Mouse (Mus musculus) neural tube, embryonic 12.5 days (tissue): ENCODE measurements around the gene Csrnp3. TPM values are rescaled to one million over a fixed set of nuclear protein-coding genes. Genes with fewer than 3 reads are reported as not detected.
A peak's percentile ranks its signal among the peaks of the same experiment; 100 is the strongest.

Source experiments
- ATAC-seq: fragments of 200-750 bp; cut with Nextera tagmentation; 2 replicates; pipeline ENCODE4 v1.8.0; 2017; ENCODE audit warnings: low read depth, mild to moderate bottlenecking, moderate TSS enrichment, moderate library complexity; ENCODE audit not compliant: low FRiP score
- H3K27ac ChIP-seq: fragments of 300-500 bp; sonication (generic); 2 replicates; pipeline ENCODE4 v1.5.1; 2016
- H3K27me3 ChIP-seq: fragments of 300-500 bp; sonication (generic); replicated peaks from 2 replicates; pipeline ENCODE4 v1.6.1; 2016; ENCODE audit warnings: mild to moderate bottlenecking
- H3K36me3 ChIP-seq: fragments of 300-500 bp; sonication (generic); 2 replicates; pipeline ENCODE4 v1.6.1; 2016; ENCODE audit warnings: mild to moderate bottlenecking
- H3K4me1 ChIP-seq: fragments of 300-500 bp; sonication (generic); 2 replicates; pipeline ENCODE4 v1.6.1; 2016
- H3K4me2 ChIP-seq: fragments of 300-500 bp; sonication (generic); replicated peaks from 2 replicates; pipeline ENCODE4 v1.6.1; 2016; ENCODE audit warnings: mild to moderate bottlenecking
- H3K4me3 ChIP-seq: fragments of 300-500 bp; sonication (generic); 2 replicates; pipeline ENCODE4 v1.5.1; 2016
- H3K9ac ChIP-seq: fragments of 300-500 bp; sonication (generic); 2 replicates; pipeline ENCODE4 v1.6.1; 2016; ENCODE audit warnings: mild to moderate bottlenecking
- H3K9me3 ChIP-seq: fragments of 300-500 bp; sonication (generic); 2 replicates; pipeline ENCODE4 v1.6.1; 2016; ENCODE audit warnings: mild to moderate bottlenecking
- WGBS: fragments of 180-500 bp; shearing (Covaris S2); methylation state at CpG from one replicate; pipeline ENCODE4 v1.1.7; 2016; 5-methylcytosine and 5-hydroxymethylcytosine counted together
- polyA plus RNA-seq: library from polyadenylated mRNA; unstranded; fragments of >200 nt; fragmentation: Nextera tagmentation; extraction: Ambion mirVana; gene quantifications from 2 replicates; pipeline ENCODE4 v1.2.1, GENCODE M21; 2016

Csrnp3 gene
- polyA plus RNA-seq, 1 experiment from 2014 or later, result 29.6 TPM

- no peaks in the 10 kb centered on the region for H3K27me3 ChIP-seq
- H3K4me1 ChIP-seq, result peaks cover 12% of the 10 kb centered on the region; the same call in 1 of the 2 replicates
- H3K9me3 ChIP-seq, result no peaks in the 10 kb centered on the region
- 20% methylated on average over 11 of the region's 11 CpGs for WGBS
- peak overlapping the region; percentile 47 for H3K4me2 ChIP-seq
- H3K27ac ChIP-seq, result peak overlapping the region; percentile 51
- no peak overlapping the region; the same call in 1 of the 2 replicates for H3K9ac ChIP-seq
- peak overlapping the region; percentile 21 for H3K4me3 ChIP-seq
- ATAC-seq, result peak; percentile 82
- no peaks in the 10 kb centered on the region for H3K36me3 ChIP-seq
Measured at GRCm38 (mm10) chr2:65929927-65930326, 84.4 kb downstream of the Csrnp3 start.

GRCm38 (mm10) chr2:65931313-65931712 lies 85.7 kb downstream of the Csrnp3 start:
- H3K4me3 ChIP-seq, result peak overlapping the region; percentile 38
- H3K27ac ChIP-seq, result peak overlapping the region; percentile 33
- peaks cover 11% of the 10 kb centered on the region; the same call in 1 of the 2 replicates for H3K4me1 ChIP-seq
- H3K36me3 ChIP-seq, result no peaks in the 10 kb centered on the region
- H3K9ac ChIP-seq, result peak overlapping the region; percentile 51
- H3K9me3 ChIP-seq, result no peaks in the 10 kb centered on the region
- 24% methylated on average over 7 of the region's 7 CpGs for WGBS
- ATAC-seq, result no peak
- no peaks in the 10 kb centered on the region for H3K27me3 ChIP-seq
- peak overlapping the region; percentile 63 for H3K4me2 ChIP-seq

GRCm38 (mm10) chr2:65931841-65932311 lies 86.3 kb downstream of the Csrnp3 start:
- peak overlapping the region; percentile 51 for H3K9ac ChIP-seq
- H3K4me3 ChIP-seq, result peak overlapping the region; percentile 38
- H3K4me1 ChIP-seq, result peaks cover 11% of the 10 kb centered on the region; the same call in 1 of the 2 replicates
- H3K36me3 ChIP-seq, result no peaks in the 10 kb centered on the region
- WGBS, result under 1% methylated on average over 11 of the region's 11 CpGs
- no peaks in the 10 kb centered on the region for H3K27me3 ChIP-seq
- H3K27ac ChIP-seq, result peak overlapping the region; percentile 33
- H3K9me3 ChIP-seq, result no peaks in the 10 kb centered on the region
- ATAC-seq, result peak; percentile 86
- H3K4me2 ChIP-seq, result peak overlapping the region; percentile 63

DNA sequence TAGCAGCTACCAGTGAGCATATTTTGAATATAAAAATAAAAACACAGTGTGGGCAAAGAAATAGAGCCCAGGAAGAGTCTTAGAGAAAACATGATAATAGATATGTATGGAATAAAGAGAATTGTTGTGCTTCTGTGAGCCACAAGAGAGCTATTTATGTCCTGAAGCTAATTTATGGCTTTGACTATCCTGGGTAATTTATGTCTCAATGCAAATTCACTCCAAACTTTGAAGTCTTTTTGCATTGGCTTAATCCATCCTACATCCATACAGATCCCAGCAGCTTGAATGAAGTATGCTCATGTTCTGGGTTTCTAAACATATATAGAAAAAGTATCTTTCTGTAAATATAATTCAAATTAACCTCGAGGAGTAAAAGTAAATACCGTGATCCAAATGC lies 88.5 kb downstream of the Csrnp3 start:
- 18% methylated on average over 2 of the region's 2 CpGs for WGBS
- no peak overlapping the region for H3K9ac ChIP-seq
- no peak for ATAC-seq
- H3K4me2 ChIP-seq, result peak overlapping the region; percentile 38
- H3K9me3 ChIP-seq, result no peaks in the 10 kb centered on the region
- H3K4me3 ChIP-seq, result no peak overlapping the region
- H3K4me1 ChIP-seq, result peaks cover 22% of the 10 kb centered on the region
- H3K27me3 ChIP-seq, result no peaks in the 10 kb centered on the region
- no peaks in the 10 kb centered on the region for H3K36me3 ChIP-seq
- H3K27ac ChIP-seq, result no peak overlapping the region

DNA sequence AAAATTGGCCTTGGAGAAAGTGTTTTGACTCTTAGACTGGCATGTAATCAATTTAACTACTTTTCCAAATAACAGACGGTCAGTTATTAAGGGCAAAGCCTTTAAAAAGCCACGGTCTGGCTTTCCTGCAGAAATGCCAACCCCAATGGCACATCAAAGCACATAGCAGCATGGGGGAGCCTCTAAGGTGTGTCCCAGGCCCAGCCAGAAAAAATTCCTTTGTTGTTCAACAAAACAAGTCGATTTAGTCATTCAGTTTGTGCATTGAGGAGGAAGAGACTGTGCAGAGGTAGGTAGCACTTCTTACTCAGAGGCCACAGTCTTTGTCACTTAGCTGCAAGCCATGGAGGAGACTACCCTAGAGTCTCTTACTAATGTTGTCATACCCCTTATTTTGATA lies 93.3 kb downstream of the Csrnp3 start:
- ATAC-seq, result no peak
- H3K4me2 ChIP-seq, result no peak overlapping the region
- H3K4me3 ChIP-seq, result no peak overlapping the region
- no peaks in the 10 kb centered on the region for H3K9me3 ChIP-seq
- no peaks in the 10 kb centered on the region for H3K27me3 ChIP-seq
- no peaks in the 10 kb centered on the region for H3K36me3 ChIP-seq
- no peak overlapping the region for H3K27ac ChIP-seq
- H3K9ac ChIP-seq, result no peak overlapping the region
- H3K4me1 ChIP-seq, result peaks cover 20% of the 10 kb centered on the region
- WGBS, result 17% methylated on average over 3 of the region's 3 CpGs

DNA sequence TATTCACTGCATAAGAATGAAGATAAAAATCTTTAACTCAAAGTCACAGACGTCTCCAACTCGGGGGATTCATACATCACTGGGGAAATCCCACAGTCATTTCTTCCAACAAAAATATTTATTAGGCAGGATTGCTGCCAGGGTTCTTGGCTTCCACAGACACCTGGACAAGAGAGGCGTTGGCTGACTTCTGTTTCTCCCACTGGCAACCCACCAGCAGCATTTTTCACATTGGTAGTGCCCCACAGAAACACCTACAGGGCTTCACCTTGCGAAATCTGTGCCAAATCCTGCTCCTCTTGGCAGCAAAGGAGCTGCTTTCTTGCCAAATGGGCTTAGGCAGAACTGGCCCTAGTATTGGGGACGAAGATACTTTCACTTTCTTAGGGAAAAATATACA lies 94.8 kb downstream of the Csrnp3 start:
- no peaks in the 10 kb centered on the region for H3K36me3 ChIP-seq
- ATAC-seq, result no peak
- 88% methylated on average over 5 of the region's 5 CpGs for WGBS
- peaks cover 17% of the 10 kb centered on the region; the same call in 1 of the 2 replicates for H3K4me1 ChIP-seq
- no peak overlapping the region for H3K27ac ChIP-seq
- H3K9me3 ChIP-seq, result no peaks in the 10 kb centered on the region
- no peak overlapping the region for H3K9ac ChIP-seq
- no peak overlapping the region for H3K4me3 ChIP-seq
- H3K27me3 ChIP-seq, result no peaks in the 10 kb centered on the region
- no peak overlapping the region for H3K4me2 ChIP-seq

- no peak overlapping the region for H3K27ac ChIP-seq
- WGBS, result 90% methylated on average over 4 of the region's 4 CpGs
- no peak overlapping the region for H3K9ac ChIP-seq
- H3K27me3 ChIP-seq, result no peaks in the 10 kb centered on the region
- H3K4me3 ChIP-seq, result no peak overlapping the region
- ATAC-seq, result no peak
- H3K36me3 ChIP-seq, result no peaks in the 10 kb centered on the region
- peaks cover 11% of the 10 kb centered on the region; the same call in 1 of the 2 replicates for H3K4me1 ChIP-seq
- H3K9me3 ChIP-seq, result no peaks in the 10 kb centered on the region
- H3K4me2 ChIP-seq, result no peak overlapping the region
Measured at GRCm38 (mm10) chr2:65942346-65942745, 96.8 kb downstream of the Csrnp3 start.

- H3K36me3 ChIP-seq, result peaks cover 15% of the 10 kb centered on the region
- ATAC-seq, result no peak
- no peak overlapping the region for H3K4me2 ChIP-seq
- WGBS, result 88% methylated on average over 16 of the region's 16 CpGs
- H3K4me3 ChIP-seq, result no peak overlapping the region
- H3K4me1 ChIP-seq, result peaks cover 9% of the 10 kb centered on the region
- H3K27ac ChIP-seq, result no peak overlapping the region
- H3K9me3 ChIP-seq, result no peaks in the 10 kb centered on the region
- H3K9ac ChIP-seq, result no peak overlapping the region
- no peaks in the 10 kb centered on the region for H3K27me3 ChIP-seq
Measured at GRCm38 (mm10) chr2:65948808-65949207, 103.2 kb downstream of the Csrnp3 start.

DNA sequence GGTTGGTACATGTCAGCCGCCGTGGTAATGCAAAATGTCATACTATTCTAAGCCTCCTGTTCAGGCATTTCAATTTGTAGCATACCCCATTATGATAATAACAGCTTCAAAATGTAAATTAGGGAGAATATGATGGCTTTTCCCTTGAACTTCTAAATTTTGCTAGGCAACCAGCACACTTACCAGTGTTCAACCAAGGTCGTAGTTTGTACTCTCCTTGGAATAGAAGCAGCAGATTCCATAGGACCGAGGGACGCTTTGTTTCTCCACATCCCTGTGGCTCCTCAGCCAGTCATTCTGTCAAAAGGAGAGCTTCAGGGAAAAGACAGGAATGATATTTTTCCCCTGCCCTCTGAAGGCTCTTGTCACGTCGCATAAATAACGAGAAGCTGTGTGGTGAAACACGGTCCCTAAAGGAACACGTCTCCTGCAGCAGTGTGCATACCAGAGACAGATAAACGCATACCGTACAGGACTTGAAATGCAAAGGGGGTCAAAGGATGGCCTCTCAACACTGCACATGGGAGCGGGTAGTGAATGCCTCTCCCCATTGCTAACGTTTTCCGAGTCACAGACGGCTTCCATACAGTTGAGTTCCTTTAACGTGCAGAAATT lies 108.3 kb downstream of the Csrnp3 start:
- Histone ChIP-seq H3K27ac (peak overlapping the region; percentile 50), H3K4me2 (peak overlapping the region; percentile 23), H3K4me1 (peaks cover 31% of the 10 kb centered on the region), H3K4me3 (no peak overlapping the region), H3K36me3 (peaks cover 13% of the 10 kb centered on the region), H3K9ac (no peak overlapping the region), H3K27me3 (no peaks in the 10 kb centered on the region), H3K9me3 (no peaks in the 10 kb centered on the region)
- ATAC-seq, result no peak
- 69% methylated on average over 17 of the region's 17 CpGs for WGBS

- ATAC-seq, result no peak
- no peaks in the 10 kb centered on the region for H3K9me3 ChIP-seq
- no peak overlapping the region for H3K4me3 ChIP-seq
- H3K4me1 ChIP-seq, result peaks cover 31% of the 10 kb centered on the region
- no peaks in the 10 kb centered on the region for H3K27me3 ChIP-seq
- no peaks in the 10 kb centered on the region for H3K36me3 ChIP-seq
- H3K9ac ChIP-seq, result no peak overlapping the region
- no peak overlapping the region for H3K27ac ChIP-seq
- 90% methylated on average over 1 of the region's 1 CpGs for WGBS
- H3K4me2 ChIP-seq, result no peak overlapping the region
Measured at GRCm38 (mm10) chr2:65955804-65956203, 110.2 kb downstream of the Csrnp3 start.

DNA sequence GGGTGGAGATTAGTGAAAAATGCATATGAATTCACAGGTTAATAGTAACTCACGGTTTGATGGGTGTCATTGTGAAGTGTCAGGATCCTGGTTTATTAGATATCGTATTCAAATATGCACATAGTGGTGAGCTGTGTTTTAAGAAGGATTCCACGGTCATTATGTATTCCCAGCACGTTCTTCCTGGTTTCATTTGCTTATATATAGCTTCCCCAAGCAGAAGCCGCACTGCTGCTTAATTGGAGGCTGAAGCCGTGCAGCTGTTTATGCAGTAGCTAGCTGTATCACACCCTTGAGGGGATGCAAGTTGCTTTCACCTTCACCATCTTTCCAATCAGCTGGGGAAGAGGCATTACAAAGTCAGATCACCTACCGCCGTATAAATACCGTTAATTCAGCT lies 111.2 kb downstream of the Csrnp3 start:
- H3K4me2 ChIP-seq, result no peak overlapping the region
- no peaks in the 10 kb centered on the region for H3K36me3 ChIP-seq
- ATAC-seq, result peak; percentile 79
- H3K9ac ChIP-seq, result no peak overlapping the region
- no peak overlapping the region for H3K4me3 ChIP-seq
- H3K9me3 ChIP-seq, result no peaks in the 10 kb centered on the region
- H3K27me3 ChIP-seq, result no peaks in the 10 kb centered on the region
- no peak overlapping the region for H3K27ac ChIP-seq
- WGBS, result 52% methylated on average over 9 of the region's 9 CpGs
- peaks cover 31% of the 10 kb centered on the region for H3K4me1 ChIP-seq

DNA sequence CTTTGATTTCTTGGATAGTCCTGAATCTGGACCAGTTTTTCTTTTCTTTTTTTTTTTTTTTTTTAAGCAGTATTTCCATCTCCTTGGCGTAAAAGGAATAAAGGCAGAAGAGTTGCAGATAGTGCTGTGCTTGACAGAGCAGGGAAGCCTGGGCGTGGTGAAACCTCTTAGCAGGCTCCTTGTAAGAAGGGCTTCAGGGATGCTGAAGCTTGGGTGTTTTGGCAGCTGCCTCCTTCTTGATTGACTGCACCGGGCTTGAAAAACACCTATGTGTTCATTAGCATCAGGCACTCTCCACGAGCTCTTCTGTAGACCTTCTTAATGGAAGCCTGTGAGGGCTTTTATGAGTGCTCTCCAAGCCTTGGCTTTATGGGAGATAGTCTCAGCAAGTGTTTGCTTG lies 117.9 kb downstream of the Csrnp3 start:
- H3K4me3 ChIP-seq, result no peak overlapping the region
- ATAC-seq, result no peak
- no peak overlapping the region for H3K9ac ChIP-seq
- H3K27ac ChIP-seq, result no peak overlapping the region
- no peak overlapping the region for H3K4me2 ChIP-seq
- H3K9me3 ChIP-seq, result no peaks in the 10 kb centered on the region
- H3K27me3 ChIP-seq, result no peaks in the 10 kb centered on the region
- 72% methylated on average over 4 of the region's 4 CpGs for WGBS
- H3K4me1 ChIP-seq, result no peaks in the 10 kb centered on the region
- H3K36me3 ChIP-seq, result no peaks in the 10 kb centered on the region

- Histone ChIP-seq H3K4me2 (no peak overlapping the region), H3K4me1 (no peaks in the 10 kb centered on the region), H3K27me3 (no peaks in the 10 kb centered on the region), H3K4me3 (no peak overlapping the region), H3K9me3 (no peaks in the 10 kb centered on the region), H3K36me3 (peaks cover 7% of the 10 kb centered on the region; the same call in 1 of the 2 replicates), H3K9ac (no peak overlapping the region), H3K27ac (no peak overlapping the region)
- no peak for ATAC-seq
- 85% methylated on average over 4 of the region's 4 CpGs for WGBS
Measured at GRCm38 (mm10) chr2:65968810-65969209, 123.2 kb downstream of the Csrnp3 start.
